Mouse (Mus musculus) heart, adult 9 months (tissue): ENCODE measurements at regions not wholly inside any gene's neighbourhood (a gene's known extent, or its start where the extent isn't known, plus 50 kb on each side); places are given as distances from the start of the nearest gene placed in this dataset.

Experiments used
- DNase-seq, 2 experiments: peaks; one replicate each; pipeline ENCODE4 v3.0.0; 2022; ENCODE audit warnings: low spot score in 2 of 2

DNA sequence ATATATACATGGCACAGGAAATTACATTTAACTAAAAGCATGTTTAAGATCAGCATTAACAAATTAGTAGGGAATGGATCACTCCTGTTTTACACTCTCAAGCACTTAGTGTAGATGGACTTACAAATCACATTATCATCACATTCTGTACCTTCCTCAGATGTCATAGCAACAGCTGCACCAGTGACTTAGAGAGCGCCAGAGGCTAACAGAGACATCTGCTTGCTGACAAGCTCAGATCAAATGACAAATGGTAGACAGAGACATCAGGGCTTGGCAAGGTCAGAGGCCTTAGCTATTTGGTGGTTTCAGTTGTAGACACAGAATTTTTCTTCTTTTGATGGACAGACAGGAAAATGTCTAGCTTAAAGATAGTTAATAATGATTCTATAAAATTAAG lies 897.5 kb upstream of the Slc10a2 start:
- DNase-seq = no peak

DNA sequence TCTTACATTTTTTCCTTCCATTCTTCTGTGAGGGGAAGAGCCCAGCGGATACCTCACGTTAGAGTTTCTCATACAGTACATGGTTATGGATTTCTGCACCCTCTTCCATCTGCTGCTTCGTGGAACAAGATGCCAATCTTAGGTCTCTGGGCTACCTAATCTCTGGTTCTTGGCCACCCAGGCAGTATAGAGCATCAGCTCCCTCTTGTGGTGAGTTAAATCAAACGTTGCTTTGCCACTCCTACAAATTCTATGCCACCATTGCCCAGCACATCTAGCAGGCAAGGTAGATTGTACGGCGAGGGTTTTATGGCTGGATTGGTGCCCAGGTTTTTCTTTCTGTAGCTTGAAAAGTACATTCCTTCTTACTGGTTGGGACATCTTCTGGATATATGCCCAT lies 889.7 kb upstream of the Slc10a2 start:
- DNase-seq = no peak

DNA sequence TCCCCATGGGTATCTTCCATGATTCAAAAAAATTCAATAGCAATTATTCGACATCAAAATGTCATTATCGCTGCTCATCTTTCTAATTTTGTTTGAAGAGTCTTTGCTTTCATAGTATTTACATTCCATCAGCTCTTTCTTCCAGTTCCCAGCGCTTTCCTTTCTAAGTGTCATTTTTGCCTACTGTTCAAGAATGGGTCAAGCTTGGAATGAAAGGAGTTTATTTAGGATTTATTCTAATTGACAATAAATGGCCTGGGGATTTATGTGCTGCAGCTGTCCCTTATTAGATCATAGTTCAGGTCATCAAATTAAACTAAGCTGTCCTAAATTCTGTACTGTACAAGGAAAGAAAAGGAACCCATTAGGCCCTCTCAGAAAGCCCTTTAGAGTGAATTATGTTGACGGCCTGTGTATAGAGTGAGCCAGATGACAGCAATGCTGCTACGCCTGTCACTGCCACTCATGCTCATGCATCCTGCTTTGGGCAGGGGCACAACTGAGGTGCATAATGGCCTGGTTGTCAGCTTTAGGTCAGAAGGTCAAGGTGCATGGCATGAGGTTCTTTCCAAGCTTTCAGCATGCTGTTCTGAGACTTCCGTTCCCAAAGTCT lies 860.4 kb upstream of the Slc10a2 start:
- DNase-seq = no peak

DNA sequence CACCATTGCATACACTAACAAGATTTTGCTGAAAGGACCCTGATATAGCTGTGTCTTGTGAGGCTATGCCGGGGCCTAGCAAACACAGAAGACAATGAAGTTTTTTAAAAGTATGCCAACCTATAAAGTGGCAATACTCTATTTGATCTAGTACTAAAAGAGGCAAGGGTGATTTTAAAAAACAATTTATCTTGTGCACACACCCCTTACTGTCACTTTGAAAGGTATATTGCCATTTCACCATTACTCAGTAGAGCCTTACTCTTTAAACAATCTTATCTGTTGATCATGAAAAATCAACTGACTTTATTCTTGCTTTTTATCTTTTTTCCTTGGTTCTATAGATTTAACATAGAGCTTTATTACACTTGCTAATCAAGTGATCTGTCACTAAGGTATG lies 859.1 kb upstream of the Slc10a2 start:
- DNase-seq = no peak

DNA sequence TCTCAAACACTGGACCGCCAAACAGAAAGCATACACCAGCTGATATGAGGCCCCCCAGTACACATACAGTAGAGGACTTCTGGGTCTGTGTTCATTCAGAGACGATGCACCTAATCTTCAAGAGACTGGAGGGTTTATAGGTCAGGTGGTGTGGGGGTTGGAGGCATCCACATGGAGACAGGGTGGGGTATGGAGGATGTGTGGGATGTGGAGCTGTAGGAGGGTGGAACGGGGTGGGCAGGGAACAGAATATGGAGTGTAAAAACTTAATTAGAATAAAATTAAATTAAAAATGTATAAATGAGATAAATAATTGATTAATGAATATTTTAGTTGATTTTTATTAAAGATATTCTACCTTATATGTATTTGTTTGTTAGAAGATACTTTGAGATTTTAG lies 832.9 kb upstream of the Slc10a2 start:
- no peak for DNase-seq

GRCm38 (mm10) chr8:5918136-5918535 lies 813.0 kb upstream of the Slc10a2 start:
- no peak for DNase-seq
